Mouse (Mus musculus): ENCODE measurements around the gene Pars2.
A peak's percentile ranks its signal among the peaks of the same experiment; 100 is the strongest.

Gene Pars2

GRCm38 (mm10) chr4:106634086-106634479 lies 16.8 kb upstream of the Pars2 start:
- DNase-seq (ENCODE audit: low spot score), result no peak

GRCm38 (mm10) chr4:106643483-106644217 lies 7.2 kb upstream of the Pars2 start:
- no peak for DNase-seq (ENCODE audit: low spot score)

- no peak for DNase-seq (ENCODE audit: low spot score)
These were observed 6.7 kb upstream of the Pars2 start for GRCm38 (mm10) chr4:106644218-106644610.

GRCm38 (mm10) chr4:106645797-106646196 lies 5.1 kb upstream of the Pars2 start:
- DNase-seq (ENCODE audit: low spot score), result no peak

- no peak for DNase-seq (ENCODE audit: low spot score)
These were observed 3.7 kb upstream of the Pars2 start for GRCm38 (mm10) chr4:106647137-106647536.

GRCm38 (mm10) chr4:106652546-106652945 lies 1.7 kb downstream of the Pars2 start:
- DNase-seq (ENCODE audit: low spot score), result no peak

- no peak for DNase-seq (ENCODE audit: low spot score)
These were observed 2.2 kb downstream of the Pars2 start for GRCm38 (mm10) chr4:106653051-106653450.

- DNase-seq (ENCODE audit: low spot score), result no peak
These were observed 4.8 kb downstream of the Pars2 start for GRCm38 (mm10) chr4:106655681-106656080.

- no peak for DNase-seq (ENCODE audit: low spot score)
These were observed 13.1 kb downstream of the Pars2 start for GRCm38 (mm10) chr4:106663956-106664470.

- no peak for DNase-seq (ENCODE audit: low spot score)
These were observed 13.8 kb downstream of the Pars2 start for GRCm38 (mm10) chr4:106664697-106665096.

GRCm38 (mm10) chr4:106665269-106665668 lies 14.4 kb downstream of the Pars2 start:
- DNase-seq (ENCODE audit: low spot score), result no peak

- DNase-seq (ENCODE audit: low spot score), result no peak
These were observed 14.8 kb downstream of the Pars2 start for GRCm38 (mm10) chr4:106665673-106666072.

- no peak for DNase-seq (ENCODE audit: low spot score)
These were observed 15.7 kb downstream of the Pars2 start for GRCm38 (mm10) chr4:106666546-106666945.

GRCm38 (mm10) chr4:106676749-106677148 lies 25.9 kb downstream of the Pars2 start:
- no peak for DNase-seq (ENCODE audit: low spot score)

GRCm38 (mm10) chr4:106678442-106679118 lies 27.7 kb downstream of the Pars2 start, which contains the start of gene Ttc4:
Gene Ttc4, minus strand, starts transcription at chr4:106678944.
- DNase-seq (ENCODE audit: low spot score), result peak; percentile 54

- no peak for DNase-seq (ENCODE audit: low spot score)
These were observed 28.3 kb downstream of the Pars2 start for GRCm38 (mm10) chr4:106679152-106679551.

GRCm38 (mm10) chr4:106680955-106681354 lies 30.1 kb downstream of the Pars2 start:
- DNase-seq (ENCODE audit: low spot score), result no peak

- DNase-seq (ENCODE audit: low spot score), result no peak
These were observed 37.9 kb downstream of the Pars2 start for GRCm38 (mm10) chr4:106688636-106689296.

- DNase-seq (ENCODE audit: low spot score), result no peak
These were observed 43.1 kb downstream of the Pars2 start for GRCm38 (mm10) chr4:106693841-106694430.

- no peak for DNase-seq (ENCODE audit: low spot score)
These were observed 49.1 kb downstream of the Pars2 start for GRCm38 (mm10) chr4:106699989-106700388.

GRCm38 (mm10) chr4:106700798-106701197 lies 49.9 kb downstream of the Pars2 start:
- DNase-seq (ENCODE audit: low spot score), result no peak

GRCm38 (mm10) chr4:106703956-106704355 lies 53.1 kb downstream of the Pars2 start:
- DNase-seq (ENCODE audit: low spot score), result no peak

All from layer of hippocampus, adult 9-10 months (tissue).